Mouse (Mus musculus): ENCODE measurements around the gene Cdc5l.

DNA sequence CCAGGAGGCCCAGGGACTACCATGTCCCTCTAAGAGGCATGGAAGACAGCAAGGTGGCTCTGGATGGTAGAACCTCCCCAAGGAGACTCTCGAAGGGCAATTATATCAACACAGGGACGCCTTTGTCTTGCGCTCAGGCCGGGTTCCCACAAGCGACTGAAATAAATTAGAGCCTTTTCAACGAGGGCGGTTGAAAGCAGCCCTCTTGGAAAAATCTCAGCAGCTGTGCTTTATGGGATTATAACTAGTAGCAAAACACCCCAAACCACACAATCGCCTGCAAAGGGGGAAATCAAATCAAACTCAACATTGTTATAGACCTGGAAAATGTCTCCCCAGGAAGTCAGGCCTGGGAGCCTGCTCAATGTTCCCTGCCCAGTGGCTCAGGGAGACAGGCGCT is 62.5 kb downstream of the Cdc5l start:
- TF ChIP-seq CTCF (IDR thresholded peaks at IDR 0.05; ENCODE audit: low read depth) (no peak), EP300 (optimal IDR thresholded peaks at IDR 0.05) (no peak)
